Mouse (Mus musculus): ENCODE measurements at regions not wholly inside any gene's neighbourhood (a gene's known extent, or its start where the extent isn't known, plus 50 kb on each side); places are given as distances from the start of the nearest gene placed in this dataset.

- no peak for TF ChIP-seq CTCF (IDR thresholded peaks at IDR 0.05; ENCODE audit: control insufficient read depth, insufficient read depth, low read length)
- TF ChIP-seq POLR2A (IDR thresholded peaks at IDR 0.05; ENCODE audit: borderline replicate concordance, control insufficient read depth, low read depth, low read length) = no peak
These were observed 198.9 kb upstream of the Ubash3b start for GRCm38 (mm10) chr9:41360356-41360755.
